22 mouse cellular contexts compared by ENCODE assay signal in the genomic region with DNA sequence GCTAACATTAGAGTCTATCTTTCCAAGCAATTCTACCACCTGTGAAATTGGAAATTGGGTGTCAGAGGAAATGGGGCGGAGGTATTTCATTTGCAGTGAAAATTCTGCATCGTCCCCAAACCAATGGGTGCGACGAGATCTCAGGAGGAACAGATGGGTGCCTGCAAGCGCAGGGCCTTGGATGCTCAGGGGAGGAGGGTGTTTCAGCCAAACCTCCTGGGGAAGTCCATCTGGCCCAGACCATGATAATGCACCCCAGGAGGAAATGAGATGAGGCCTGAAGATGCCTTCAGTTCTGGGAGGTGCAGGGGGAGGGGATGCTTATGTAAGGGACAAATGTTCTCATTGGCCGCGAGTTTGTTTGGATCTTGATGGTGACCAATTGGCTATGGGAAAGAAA.
DNase-seq lines count a peak whose midpoint lies in the region; ATAC-seq and TF ChIP-seq lines count a peak whose summit lies in the region.
"Had no signal": no experiment of that assay in that cellular context is flagged by ENCODE, and none has a peak within 500 bp of the region (broad histone marks: within the 10 kb centered on the region; RNA-seq: fewer than 3 reads in every experiment).

No protein-coding gene starts in this region.

- DNase-seq in cerebellum, postnatal 4 days (ENCODE audit: low spot score in 2 of 2) = no peak
- peak; percentile 96 for DNase-seq in cerebellum, adult 11-12 months
- DNase-seq in cerebellum, adult 9-10 months = peak; percentile 95
- peak; percentile 85 to 87 for DNase-seq in cerebellum, postnatal 25 days
- no peak for DNase-seq in hindbrain, postnatal 0 days (ENCODE audit: low spot score)
- no peak for DNase-seq in adrenal gland, adult 8-10 months
- DNase-seq: adrenal gland, postnatal 36 days; B cell, adult 2 months; forebrain, postnatal 0 days; gastrocnemius, adult 2 months; gastrocnemius, postnatal 25 days; heart, adult 18-20 months; heart, postnatal 10 days; kidney, adult 8-10 months had no signal

- no peaks in the 10 kb centered on the region for H3K9me3 ChIP-seq in hindbrain, postnatal 0 days (ENCODE audit: low read length)
- H3K9me3 ChIP-seq: embryonic facial prominence, embryonic 12.5 days; heart, embryonic 10.5 days; hindbrain, embryonic 13.5 days had no signal

- ATAC-seq in cerebellum, adult (ENCODE audit: insufficient number of reproducible peaks, low FRiP score, low TSS enrichment) = peak; percentile 92
- ATAC-seq in hindbrain, postnatal 0 days = no peak
- no peak for ATAC-seq in granulocyte monocyte progenitor cell, adult 5-6 weeks (replicated peaks; ENCODE audit: poor library complexity, severe bottlenecking)
- ATAC-seq: CD4-positive, CD25-positive, alpha-beta regulatory T cell, adult 4 months; forebrain, postnatal 0 days; intestine, postnatal 0 days had no signal

- no peak for TF ChIP-seq CTCF in hindbrain, postnatal 0 days (IDR thresholded peaks at IDR 0.05; ENCODE audit: low read depth)

- H3K36me3 ChIP-seq in hindbrain, postnatal 0 days (ENCODE audit: insufficient read depth, low read length) = no peaks in the 10 kb centered on the region
- H3K36me3 ChIP-seq: embryonic facial prominence, embryonic 12.5 days; G1E; heart, embryonic 10.5 days; hindbrain, embryonic 13.5 days had no signal

- H3K27me3 ChIP-seq in hindbrain, postnatal 0 days (ENCODE audit: insufficient read depth, low read length) = no peaks in the 10 kb centered on the region
- H3K27me3 ChIP-seq: embryonic facial prominence, embryonic 12.5 days; hindbrain, embryonic 13.5 days had no signal

- H3K4me2 ChIP-seq in hindbrain, postnatal 0 days (ENCODE audit: low read depth, low read length) = no peak overlapping the region
- H3K4me2 ChIP-seq: embryonic facial prominence, embryonic 12.5 days; hindbrain, embryonic 13.5 days had no signal

- no peaks in the 10 kb centered on the region for H3K4me1 ChIP-seq in hindbrain, postnatal 0 days (ENCODE audit: insufficient read depth, low read length)
- H3K4me1 ChIP-seq: embryonic facial prominence, embryonic 12.5 days; heart, embryonic 10.5 days; hindbrain, embryonic 13.5 days had no signal

- WGBS in hindbrain, postnatal 0 days = 86% methylated on average over 7 of the region's 7 CpGs

- H3K9ac ChIP-seq in hindbrain, postnatal 0 days (replicated peaks; ENCODE audit: low read length) = no peak overlapping the region
- H3K9ac ChIP-seq: embryonic facial prominence, embryonic 12.5 days; forebrain, postnatal 0 days; hindbrain, embryonic 13.5 days had no signal

- no peak overlapping the region for H3K27ac ChIP-seq in hindbrain, postnatal 0 days
- H3K27ac ChIP-seq: embryonic facial prominence, embryonic 12.5 days; gastrocnemius, adult 2 months; heart, embryonic 10.5 days; hindbrain, embryonic 13.5 days had no signal

- no peak overlapping the region for H3K4me3 ChIP-seq in hindbrain, postnatal 0 days (ENCODE audit: low read length)
- H3K4me3 ChIP-seq: embryonic facial prominence, embryonic 12.5 days; gastrocnemius, adult 2 months; heart, embryonic 10.5 days; hindbrain, embryonic 13.5 days had no signal

Comparison
In these comparisons a context has a peak if more than half of its experiments do, and no peak if none do; other contexts are left out.
1. DNase-seq: peak in cerebellum, adult 11-12 months (single experiment), cerebellum, adult 9-10 months (single experiment) and cerebellum, postnatal 25 days (2 of 2); none in cerebellum, postnatal 4 days (0 of 2), hindbrain, postnatal 0 days (single experiment) and adrenal gland, adult 8-10 months (single experiment).